Mouse (Mus musculus) lung, adult 2 months (tissue): ENCODE results near the gene Cpsf4.
"Not testable (repeated sequence)": the region's sequence is repeated elsewhere in the genome, so short reads cannot be mapped to it uniquely, and the experiment has no call there.

ENCODE experiments used
- CTCF ChIP-seq: fragments of 200-500 bp; IDR thresholded peaks from 2 replicates; pipeline ENCODE4 v1.5.1; 2011; ENCODE audit warnings: mild to moderate bottlenecking, low read length, control low read depth; ENCODE audit not compliant: insufficient read depth
- POLR2A ChIP-seq: fragments of 200-500 bp; IDR thresholded peaks from 2 replicates; pipeline ENCODE4 v1.6.1; 2011; ENCODE audit warnings: low read depth, mild to moderate bottlenecking, control low read depth, low read length, borderline replicate concordance; ENCODE audit errors: extremely low read depth

DNA sequence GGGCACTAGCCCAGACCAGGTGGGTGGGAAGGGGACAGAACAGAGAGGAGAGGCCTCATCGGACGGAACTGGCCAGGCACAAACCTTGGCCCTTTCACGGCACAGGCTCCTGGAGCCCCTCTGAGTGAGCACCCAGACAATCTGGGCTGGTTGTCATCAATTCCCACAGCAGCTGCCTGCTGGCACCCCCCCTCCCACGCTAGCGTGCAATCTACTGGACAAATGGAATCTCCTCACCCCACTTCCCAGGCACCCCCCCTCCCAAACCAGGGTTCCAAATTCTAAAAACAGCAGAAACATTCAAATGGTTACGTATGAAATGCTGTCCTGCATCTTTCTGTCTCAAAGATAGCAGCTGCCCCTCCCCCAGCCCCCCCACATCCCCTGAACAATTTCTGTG lies 37.2 kb upstream of the Cpsf4 start:
- not testable (repeated sequence) for TF ChIP-seq CTCF, POLR2A
